16 mouse cellular contexts compared by ENCODE assay signal in genomic region chr12:15586706-15587442, GRCm38 (mm10).
"Had no signal": no experiment of that assay in that cellular context is flagged by ENCODE, and none has a peak within 500 bp of the region (broad histone marks: within the 10 kb centered on the region; RNA-seq: fewer than 3 reads in every experiment).

No protein-coding gene starts in this region.

- H3K27ac ChIP-seq: kidney, postnatal 0 days; layer of hippocampus, adult 2 months; limb, embryonic 10.5 days; liver, embryonic 15.5 days; midbrain, embryonic 15.5 days; neural tube, embryonic 12.5 days; stomach, embryonic 15.5 days had no signal

- ATAC-seq: intestine, postnatal 0 days; lung, postnatal 0 days; midbrain, embryonic 15.5 days had no signal

- H3K36me3 ChIP-seq: limb, embryonic 10.5 days; liver, embryonic 15.5 days; midbrain, embryonic 15.5 days; neural tube, embryonic 12.5 days; stomach, embryonic 15.5 days had no signal

- H3K4me1 ChIP-seq: liver, embryonic 15.5 days; midbrain, embryonic 15.5 days; neural tube, embryonic 12.5 days; stomach, embryonic 15.5 days had no signal

- H3K9me3 ChIP-seq: limb, embryonic 10.5 days; liver, embryonic 15.5 days; midbrain, embryonic 15.5 days; neural tube, embryonic 12.5 days; stomach, embryonic 15.5 days had no signal

- H3K27me3 ChIP-seq: liver, embryonic 15.5 days; midbrain, embryonic 15.5 days; neural tube, embryonic 12.5 days; stomach, embryonic 15.5 days had no signal

- DNase-seq: kidney, adult 9 months; kidney, postnatal 36 days; lung, adult 2 months; lung, postnatal 36 days; right cerebral cortex, postnatal 25 days; thymus, adult 2 months; thymus, postnatal 25 days had no signal

- H3K4me3 ChIP-seq: layer of hippocampus, adult 2 months; limb, embryonic 10.5 days; liver, embryonic 15.5 days; midbrain, embryonic 15.5 days; neural tube, embryonic 12.5 days; stomach, embryonic 15.5 days had no signal
